Mouse (Mus musculus) neural tube, embryonic 11.5 days (tissue): ENCODE data around the gene Arid1b. TPM values are rescaled to one million over a fixed set of nuclear protein-coding genes. Genes with fewer than 3 reads are reported as not detected.

ENCODE experiments used
- ATAC-seq: fragments of 200-750 bp; cut with Nextera tagmentation; 2 replicates; pipeline ENCODE4 v1.8.0; 2017; ENCODE audit warnings: moderate number of reproducible peaks, mild to moderate bottlenecking, moderate TSS enrichment, moderate library complexity; ENCODE audit not compliant: insufficient read depth, low FRiP score, low TSS enrichment
- DNase-seq: peaks from one replicate; pipeline ENCODE4 v3.0.0-alpha.2; 2015; ENCODE audit warnings: low spot score
- H3K27ac ChIP-seq: fragments of 300-500 bp; sonication (generic); 2 replicates; pipeline ENCODE4 v1.5.1; 2014; ENCODE audit warnings: low read depth, mild to moderate bottlenecking, low read length
- H3K27me3 ChIP-seq: fragments of 300-500 bp; sonication (generic); 2 replicates; pipeline ENCODE4 v1.6.1; 2014; ENCODE audit warnings: mild to moderate bottlenecking, low read length, mixed read lengths; ENCODE audit not compliant: control insufficient read depth, insufficient read depth
- H3K36me3 ChIP-seq: fragments of 300-500 bp; sonication (generic); 2 replicates; pipeline ENCODE4 v1.6.1; 2014; ENCODE audit warnings: mild to moderate bottlenecking, low read length, moderate library complexity, mixed read lengths; ENCODE audit not compliant: control insufficient read depth, insufficient read depth
- H3K4me1 ChIP-seq: fragments of 300-500 bp; sonication (generic); 2 replicates; pipeline ENCODE4 v1.6.1; 2014; ENCODE audit warnings: low read length, mixed read lengths; ENCODE audit not compliant: control insufficient read depth, insufficient read depth
- H3K4me2 ChIP-seq: fragments of 300-500 bp; sonication (generic); 2 replicates; pipeline ENCODE4 v1.6.1; 2014; ENCODE audit warnings: low read depth, mild to moderate bottlenecking, moderate library complexity
- H3K4me3 ChIP-seq: fragments of 300-500 bp; sonication (generic); 2 replicates; pipeline ENCODE4 v1.5.1; 2014; ENCODE audit warnings: low read depth, low read length
- H3K9ac ChIP-seq: fragments of 300-500 bp; sonication (generic); 2 replicates; pipeline ENCODE4 v1.6.1; 2014; ENCODE audit warnings: mild to moderate bottlenecking, low read length
- H3K9me3 ChIP-seq: fragments of 300-500 bp; sonication (generic); 2 replicates; pipeline ENCODE4 v1.6.1; 2016; ENCODE audit warnings: low read length; ENCODE audit not compliant: control insufficient read depth
- WGBS: fragments of 180-500 bp; shearing (Covaris S2); extraction: QIAGEN DNeasy Blood & Tissue Kit; methylation state at CpG from one replicate; pipeline ENCODE4 v1.1.7; 2014; 5-methylcytosine and 5-hydroxymethylcytosine counted together
- polyA plus RNA-seq: library from polyadenylated mRNA; unstranded; fragments of >200 nt; fragmentation: Nextera tagmentation; extraction: Ambion mirVana; gene quantifications from 2 replicates; pipeline ENCODE4 v1.2.1, GENCODE M21; 2014

Arid1b gene
- polyA plus RNA-seq, 1 experiment from 2014 or later: 14.3 TPM

GRCm38 (mm10) chr17:4997968-4998367 lies 3.8 kb downstream of the Arid1b start:
- H3K9me3 ChIP-seq: no peaks in the 10 kb centered on the region
- DNase-seq (no peak), ATAC-seq (no peak)
- no peak overlapping the region for H3K9ac ChIP-seq
- no peaks in the 10 kb centered on the region for H3K36me3 ChIP-seq
- WGBS: 39% methylated on average over 3 of the region's 3 CpGs
- H3K4me3 ChIP-seq: peak overlapping the region; percentile 97
- no peak overlapping the region for H3K27ac ChIP-seq
- peak overlapping the region; percentile 34 for H3K4me2 ChIP-seq
- H3K4me1 ChIP-seq: peaks cover 29% of the 10 kb centered on the region
- no peaks in the 10 kb centered on the region for H3K27me3 ChIP-seq

GRCm38 (mm10) chr17:4999256-4999655 lies 5.1 kb downstream of the Arid1b start:
- peaks cover 41% of the 10 kb centered on the region for H3K4me1 ChIP-seq
- H3K4me2 ChIP-seq: no peak overlapping the region
- DNase-seq: no peak
- no peak overlapping the region for H3K9ac ChIP-seq
- WGBS: 84% methylated on average over 1 of the region's 1 CpGs
- no peak for ATAC-seq
- no peaks in the 10 kb centered on the region for H3K36me3 ChIP-seq
- H3K4me3 ChIP-seq: no peak overlapping the region
- H3K9me3 ChIP-seq: no peaks in the 10 kb centered on the region
- H3K27ac ChIP-seq: no peak overlapping the region
- no peaks in the 10 kb centered on the region for H3K27me3 ChIP-seq

GRCm38 (mm10) chr17:5000001-5000400 lies 5.9 kb downstream of the Arid1b start:
- H3K9me3 ChIP-seq: no peaks in the 10 kb centered on the region
- DNase-seq: no peak
- no peaks in the 10 kb centered on the region for H3K27me3 ChIP-seq
- 67% methylated on average over 10 of the region's 10 CpGs for WGBS
- no peak overlapping the region for H3K9ac ChIP-seq
- H3K36me3 ChIP-seq: no peaks in the 10 kb centered on the region
- peak overlapping the region; percentile 22; the same call in 1 of the 2 replicates for H3K4me2 ChIP-seq
- no peak overlapping the region; the same call in 1 of the 2 replicates for H3K4me3 ChIP-seq
- no peak overlapping the region for H3K27ac ChIP-seq
- ATAC-seq: no peak
- H3K4me1 ChIP-seq: peaks cover 48% of the 10 kb centered on the region

GRCm38 (mm10) chr17:5000871-5001270 lies 6.7 kb downstream of the Arid1b start:
- H3K36me3 ChIP-seq: no peaks in the 10 kb centered on the region
- no peak overlapping the region for H3K9ac ChIP-seq
- no peak overlapping the region for H3K4me2 ChIP-seq
- H3K4me3 ChIP-seq: no peak overlapping the region
- no peak overlapping the region for H3K27ac ChIP-seq
- H3K4me1 ChIP-seq: peaks cover 48% of the 10 kb centered on the region
- no peak for DNase-seq
- ATAC-seq: no peak
- WGBS: 63% methylated on average over 7 of the region's 7 CpGs
- no peaks in the 10 kb centered on the region for H3K9me3 ChIP-seq
- H3K27me3 ChIP-seq: no peaks in the 10 kb centered on the region

GRCm38 (mm10) chr17:5001531-5002131 lies 7.5 kb downstream of the Arid1b start:
- peaks cover 53% of the 10 kb centered on the region for H3K4me1 ChIP-seq
- H3K4me2 ChIP-seq: no peak overlapping the region
- no peak overlapping the region for H3K9ac ChIP-seq
- H3K4me3 ChIP-seq: no peak overlapping the region
- no peaks in the 10 kb centered on the region for H3K9me3 ChIP-seq
- no peaks in the 10 kb centered on the region for H3K36me3 ChIP-seq
- ATAC-seq (no peak), DNase-seq (no peak)
- no peak overlapping the region for H3K27ac ChIP-seq
- 45% methylated on average over 9 of the region's 9 CpGs for WGBS
- no peaks in the 10 kb centered on the region for H3K27me3 ChIP-seq

GRCm38 (mm10) chr17:5002937-5003508 lies 8.9 kb downstream of the Arid1b start:
- WGBS: 86% methylated on average over 10 of the region's 10 CpGs
- peaks cover 66% of the 10 kb centered on the region for H3K4me1 ChIP-seq
- no peak overlapping the region for H3K27ac ChIP-seq
- ATAC-seq (no peak), DNase-seq (no peak)
- H3K9me3 ChIP-seq: no peaks in the 10 kb centered on the region
- H3K9ac ChIP-seq: no peak overlapping the region
- no peak overlapping the region for H3K4me2 ChIP-seq
- H3K4me3 ChIP-seq: no peak overlapping the region
- no peaks in the 10 kb centered on the region for H3K36me3 ChIP-seq
- H3K27me3 ChIP-seq: no peaks in the 10 kb centered on the region

GRCm38 (mm10) chr17:5004266-5004665 lies 10.1 kb downstream of the Arid1b start:
- WGBS: 59% methylated on average over 8 of the region's 8 CpGs
- DNase-seq: no peak
- Histone ChIP-seq H3K4me3 (no peak overlapping the region), H3K27ac (no peak overlapping the region), H3K9me3 (no peaks in the 10 kb centered on the region), H3K4me1 (peaks cover 75% of the 10 kb centered on the region), H3K27me3 (no peaks in the 10 kb centered on the region), H3K4me2 (no peak overlapping the region), H3K9ac (no peak overlapping the region), H3K36me3 (no peaks in the 10 kb centered on the region)
- ATAC-seq: no peak

- Histone ChIP-seq H3K4me3 (no peak overlapping the region), H3K27ac (no peak overlapping the region), H3K9me3 (no peaks in the 10 kb centered on the region), H3K4me1 (peaks cover 79% of the 10 kb centered on the region), H3K36me3 (no peaks in the 10 kb centered on the region), H3K4me2 (no peak overlapping the region), H3K27me3 (no peaks in the 10 kb centered on the region), H3K9ac (no peak overlapping the region)
- DNase-seq (no peak), ATAC-seq (no peak)
- 71% methylated on average over 5 of the region's 5 CpGs for WGBS
Observed at GRCm38 (mm10) chr17:5004706-5005105, 10.6 kb downstream of the Arid1b start.

- Histone ChIP-seq H3K4me2 (no peak overlapping the region), H3K36me3 (no peaks in the 10 kb centered on the region), H3K4me1 (peaks cover 77% of the 10 kb centered on the region), H3K4me3 (no peak overlapping the region), H3K27me3 (no peaks in the 10 kb centered on the region), H3K9ac (no peak overlapping the region), H3K27ac (no peak overlapping the region), H3K9me3 (no peaks in the 10 kb centered on the region)
- 89% methylated on average over 3 of the region's 3 CpGs for WGBS
- no peak for ATAC-seq
- DNase-seq: no peak
Observed at GRCm38 (mm10) chr17:5005285-5005684, 11.2 kb downstream of the Arid1b start.
